Mouse (Mus musculus): ENCODE data around the gene Ccdc158.

The Ccdc158 gene

DNA sequence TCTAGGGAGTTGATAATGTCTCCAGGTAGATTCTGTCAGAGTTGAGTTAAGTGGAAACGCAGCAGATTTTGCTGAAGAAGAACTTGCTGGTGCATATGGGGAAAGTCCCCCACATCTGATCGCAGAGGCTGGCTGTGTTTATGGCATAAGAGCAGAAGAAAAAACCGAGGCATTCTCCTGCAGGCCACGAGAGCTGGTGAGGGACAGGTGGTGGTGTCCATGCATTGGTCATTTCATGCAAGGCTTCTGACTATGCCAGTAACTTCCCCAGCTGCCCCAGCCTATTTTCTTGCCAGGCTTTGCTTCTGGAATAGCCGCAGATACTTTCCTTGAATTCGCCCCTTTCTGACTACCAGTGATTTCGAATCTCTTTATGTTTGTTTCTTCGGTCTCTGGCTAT lies 78.2 kb downstream of the Ccdc158 start:
- no peak for DNase-seq

DNA sequence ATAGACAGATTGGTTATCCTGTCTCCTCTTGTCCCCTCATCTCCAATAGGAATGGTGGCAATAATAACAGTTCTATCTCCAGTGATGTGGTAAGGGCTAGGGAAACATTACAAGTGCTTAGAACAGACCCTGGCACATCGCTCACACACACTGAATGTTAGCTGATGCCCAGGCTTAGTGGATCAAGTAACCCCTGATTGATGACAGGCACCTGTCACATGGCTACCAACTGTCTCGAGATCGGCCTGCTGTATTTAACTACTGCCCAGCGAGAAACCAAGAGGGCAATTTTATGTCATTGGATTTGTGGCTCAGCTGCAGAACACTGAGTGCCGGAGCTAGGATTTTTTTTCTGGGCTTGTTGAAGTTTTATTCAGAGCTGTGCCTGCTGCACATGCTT lies 80.0 kb downstream of the Ccdc158 start:
- no peak for DNase-seq

DNA sequence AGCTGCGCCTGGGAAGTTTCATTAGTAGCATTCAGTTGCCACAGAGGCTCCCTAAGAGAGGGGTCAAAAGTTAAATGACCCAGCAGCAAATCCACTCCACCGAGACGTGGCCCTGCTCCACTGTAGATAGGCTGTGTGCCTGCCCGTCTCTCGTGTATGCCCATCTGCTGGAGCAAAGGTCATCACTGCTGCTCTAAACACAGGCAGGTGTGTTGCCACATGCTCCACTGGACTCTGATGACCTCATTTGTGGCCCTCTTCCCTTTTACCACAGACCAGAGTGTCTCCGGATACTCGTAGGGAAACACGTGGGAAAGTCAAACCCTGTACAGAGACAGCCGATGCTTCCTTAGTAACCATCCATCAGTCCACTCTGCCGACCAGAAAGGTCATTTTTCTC lies 89.1 kb downstream of the Ccdc158 start:
- DNase-seq = no peak

DNA sequence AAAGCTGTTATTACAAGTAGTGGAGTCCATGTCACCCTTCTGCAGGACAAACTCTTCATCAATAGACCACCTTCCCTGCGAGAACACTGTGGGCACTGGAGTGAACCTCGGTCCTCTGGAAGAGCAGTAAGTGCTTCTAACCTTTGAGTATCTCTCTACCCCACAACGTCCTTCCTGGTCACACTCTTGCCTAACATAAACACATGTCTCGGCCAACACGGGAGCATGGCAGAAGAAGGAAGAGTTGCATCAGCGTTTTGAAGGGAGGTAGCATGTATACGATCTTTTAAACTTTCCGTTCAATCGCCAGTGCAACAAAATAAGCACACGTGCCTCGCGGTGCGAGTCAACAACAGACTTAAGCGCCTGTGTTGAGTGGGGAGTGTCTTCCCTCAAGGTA lies 95.5 kb downstream of the Ccdc158 start:
- DNase-seq = no peak

DNA sequence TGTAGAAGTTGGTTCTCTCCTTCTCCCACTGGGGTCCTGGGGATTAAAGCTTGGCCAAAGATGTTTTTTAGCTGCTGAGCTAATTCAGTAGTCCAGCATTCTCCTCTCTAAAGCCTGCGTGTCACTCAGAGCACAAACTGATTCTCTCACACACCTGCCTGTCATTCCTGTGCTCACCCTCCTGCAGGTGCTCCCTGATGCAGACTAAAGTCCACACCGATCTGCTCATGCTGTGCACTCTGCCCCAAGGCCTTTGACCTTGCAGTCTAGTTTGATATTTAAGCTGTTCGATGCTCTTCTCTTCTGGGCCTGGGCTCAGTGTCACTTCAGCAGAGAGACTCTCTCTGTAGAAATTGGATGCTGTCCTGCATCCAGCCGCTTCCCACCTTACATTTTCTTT lies 103.8 kb downstream of the Ccdc158 start:
- no peak for DNase-seq

DNA sequence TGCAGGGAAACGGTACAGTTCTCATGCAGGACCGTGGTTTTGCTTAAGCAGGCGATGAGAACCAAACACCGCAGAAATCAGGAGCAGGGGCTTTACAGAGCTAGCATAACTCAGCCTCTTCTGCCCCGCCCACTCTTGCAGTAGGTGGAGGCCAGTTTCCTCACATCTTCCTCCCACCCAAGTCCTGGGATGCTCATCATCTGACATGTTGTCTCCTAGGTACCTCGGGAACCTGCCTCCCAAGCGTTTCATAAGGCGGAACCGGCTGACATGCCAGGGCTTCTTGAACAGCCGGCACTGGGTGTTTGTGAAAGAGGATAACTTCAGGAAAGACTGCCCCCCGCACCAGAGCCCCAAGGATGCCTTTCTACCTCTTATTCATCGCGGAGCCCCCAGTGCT lies 113.1 kb downstream of the Ccdc158 start:
- DNase-seq = no peak

DNA sequence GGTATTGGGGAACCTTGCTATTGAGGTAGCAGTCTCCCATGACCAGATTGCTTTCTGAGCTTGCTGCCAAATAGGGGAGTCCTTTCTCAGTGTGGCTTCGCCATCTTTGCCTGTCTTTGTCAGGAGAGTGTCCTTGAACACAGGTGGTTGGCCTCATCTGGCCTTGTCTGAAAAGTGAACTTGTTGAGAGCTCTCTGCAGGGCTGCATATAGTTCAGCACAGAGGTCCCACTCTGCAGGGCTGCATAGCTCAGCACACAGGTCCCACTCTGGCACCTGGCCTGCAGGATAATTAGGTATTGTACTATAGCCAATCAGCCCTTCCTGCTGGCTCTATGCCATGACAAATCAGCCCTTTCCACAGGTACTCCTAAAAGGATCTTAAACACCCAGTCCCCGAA lies 114.9 kb downstream of the Ccdc158 start:
- no peak for DNase-seq
